Mouse (Mus musculus) hindbrain, embryonic 14.5 days (tissue): Measurements from ENCODE around the gene Clic5. TPM values are rescaled to one million over a fixed set of nuclear protein-coding genes. Genes with fewer than 3 reads are reported as not detected.
A peak's percentile ranks its signal among the peaks of the same experiment; 100 is the strongest.

Experiments used
- ATAC-seq: fragments of 200-750 bp; cut with Nextera tagmentation; 2 replicates; pipeline ENCODE4 v1.8.0; 2017; ENCODE audit warnings: moderate number of reproducible peaks, mild to moderate bottlenecking, moderate TSS enrichment, moderate library complexity; ENCODE audit not compliant: low FRiP score
- DNase-seq: peaks from one replicate; pipeline ENCODE4 v3.0.0-alpha.2; 2015; ENCODE audit warnings: low spot score
- H3K27ac ChIP-seq: fragments of 300-500 bp; sonication (generic); 2 replicates; pipeline ENCODE4 v1.5.1; 2014; ENCODE audit warnings: mild to moderate bottlenecking, moderate library complexity
- H3K27me3 ChIP-seq: fragments of 300-500 bp; sonication (generic); 2 replicates; pipeline ENCODE4 v1.6.1; 2014; ENCODE audit warnings: mild to moderate bottlenecking, low read length, mixed read lengths; ENCODE audit not compliant: control insufficient read depth, insufficient read depth
- H3K36me3 ChIP-seq: fragments of 300-500 bp; sonication (generic); replicated peaks from 2 replicates; pipeline ENCODE4 v1.6.1; 2014; ENCODE audit not compliant: control insufficient read depth, insufficient read depth
- H3K4me1 ChIP-seq: fragments of 300-500 bp; sonication (generic); replicated peaks from 2 replicates; pipeline ENCODE4 v1.6.1; 2014; ENCODE audit warnings: antibody characterized with exemption, low read length, mixed read lengths; ENCODE audit not compliant: control insufficient read depth, insufficient read depth
- H3K4me2 ChIP-seq: fragments of 300-500 bp; sonication (generic); replicated peaks from 2 replicates; pipeline ENCODE4 v1.6.1; 2014; ENCODE audit warnings: mild to moderate bottlenecking, moderate library complexity
- H3K4me3 ChIP-seq: fragments of 300-500 bp; sonication (generic); replicated peaks from 2 replicates; pipeline ENCODE4 v1.5.1; 2014; ENCODE audit warnings: mild to moderate bottlenecking, low read length
- H3K9ac ChIP-seq: fragments of 300-500 bp; sonication (generic); 2 replicates; pipeline ENCODE4 v1.6.1; 2014
- H3K9me3 ChIP-seq: fragments of 300-500 bp; sonication (generic); 2 replicates; pipeline ENCODE4 v1.6.1; 2016; ENCODE audit warnings: low read length; ENCODE audit not compliant: control insufficient read depth
- WGBS: fragments of 180-500 bp; shearing (Covaris S2); extraction: QIAGEN DNeasy Blood & Tissue Kit; methylation state at CpG from one replicate; pipeline ENCODE4 v1.1.7; 2014; 5-methylcytosine and 5-hydroxymethylcytosine counted together
- polyA plus RNA-seq: library from polyadenylated mRNA; unstranded; fragments of >200 nt; fragmentation: Nextera tagmentation; extraction: Ambion mirVana; gene quantifications from 2 replicates; pipeline ENCODE4 v1.2.1, GENCODE M21; 2014

Gene Clic5
- 0.39 and 0.46 TPM in 2 replicates for polyA plus RNA-seq

DNA sequence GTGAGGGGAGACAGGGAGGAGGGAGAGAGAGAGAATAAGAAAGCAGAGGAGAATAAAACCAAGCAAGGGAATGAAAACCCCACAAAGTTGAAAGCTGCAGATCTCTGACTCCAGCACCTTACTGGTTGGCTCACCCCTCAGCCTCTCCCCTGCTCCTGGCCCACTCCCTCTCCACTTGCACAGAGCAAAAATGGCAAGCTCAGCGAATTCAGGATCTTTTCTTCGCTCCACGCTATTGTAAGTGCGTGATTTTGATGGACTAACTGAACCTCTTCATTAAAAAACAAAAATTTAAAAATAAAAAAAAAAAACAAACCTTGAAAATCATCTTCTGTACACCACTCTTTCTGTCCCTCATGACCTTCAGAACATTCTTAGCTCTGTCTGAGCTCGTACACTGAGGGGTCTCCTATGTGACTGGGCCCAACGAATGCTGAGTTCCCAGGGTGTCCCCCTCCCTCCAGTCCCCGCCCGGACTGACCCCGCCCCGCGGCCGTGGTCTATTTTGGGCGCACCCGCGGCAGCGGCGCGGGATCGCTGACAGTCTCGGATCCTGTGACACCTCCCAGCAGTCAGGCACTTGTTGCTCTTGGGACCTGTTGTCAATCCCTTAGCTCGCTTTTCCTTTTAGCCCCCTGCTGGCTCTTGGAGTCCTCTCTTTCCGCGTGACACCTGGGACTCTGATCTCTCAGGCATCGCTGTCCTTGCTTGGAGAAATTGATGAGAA lies at the start of gene Clic5:
Gene Clic5, plus strand, starts transcription at position 543 of the 727 bp plus-strand sequence.
- Histone ChIP-seq H3K4me3 (peak within 1 kb of the TSS; percentile 31), H3K9ac (no peak within 1 kb of the TSS; the same call in 1 of the 2 replicates), H3K36me3 (no peaks in the 10 kb centered on the region), H3K4me1 (peaks cover 13% of the 10 kb centered on the region; the same call in 1 of the 2 replicates), H3K4me2 (peak within 1 kb of the TSS; percentile 57), H3K9me3 (no peaks in the 10 kb centered on the region), H3K27me3 (peaks cover 20% of the 10 kb centered on the region), H3K27ac (no peak within 1 kb of the TSS)
- DNase-seq: peak; percentile 30
- WGBS: 5% methylated on average over 24 of the region's 24 CpGs
- ATAC-seq: no peak

- Histone ChIP-seq H3K9me3 (no peaks in the 10 kb centered on the region), H3K4me3 (no peak overlapping the region), H3K9ac (no peak overlapping the region), H3K4me2 (no peak overlapping the region), H3K27ac (no peak overlapping the region), H3K27me3 (no peaks in the 10 kb centered on the region), H3K4me1 (no peaks in the 10 kb centered on the region), H3K36me3 (no peaks in the 10 kb centered on the region)
- DNase-seq (no peak), ATAC-seq (no peak)
- 90% methylated on average over 1 of the region's 1 CpGs for WGBS
Observed at GRCm38 (mm10) chr17:44145806-44146205, 42.6 kb upstream of the Clic5 start.

GRCm38 (mm10) chr17:44148109-44148846 lies 40.1 kb upstream of the Clic5 start:
- Histone ChIP-seq H3K4me3 (no peak overlapping the region), H3K9me3 (no peaks in the 10 kb centered on the region), H3K9ac (no peak overlapping the region), H3K4me1 (no peaks in the 10 kb centered on the region), H3K27ac (no peak overlapping the region), H3K4me2 (no peak overlapping the region), H3K27me3 (no peaks in the 10 kb centered on the region), H3K36me3 (no peaks in the 10 kb centered on the region)
- DNase-seq: no peak
- ATAC-seq: no peak
- WGBS: 96% methylated on average over 5 of the region's 5 CpGs

- Histone ChIP-seq H3K36me3 (no peaks in the 10 kb centered on the region), H3K27me3 (no peaks in the 10 kb centered on the region), H3K4me3 (no peak overlapping the region), H3K4me1 (no peaks in the 10 kb centered on the region), H3K4me2 (no peak overlapping the region), H3K27ac (no peak overlapping the region), H3K9me3 (no peaks in the 10 kb centered on the region), H3K9ac (no peak overlapping the region)
- DNase-seq (no peak), ATAC-seq (no peak)
- WGBS: 70% methylated on average over 3 of the region's 3 CpGs
Observed at GRCm38 (mm10) chr17:44151130-44151529, 37.3 kb upstream of the Clic5 start.

- 87% methylated on average over 8 of the region's 8 CpGs for WGBS
- ATAC-seq: no peak
- Histone ChIP-seq H3K4me2 (no peak overlapping the region), H3K36me3 (no peaks in the 10 kb centered on the region), H3K9me3 (no peaks in the 10 kb centered on the region), H3K4me1 (no peaks in the 10 kb centered on the region), H3K9ac (no peak overlapping the region), H3K27ac (no peak overlapping the region), H3K4me3 (no peak overlapping the region), H3K27me3 (no peaks in the 10 kb centered on the region)
- no peak for DNase-seq
Observed at GRCm38 (mm10) chr17:44151889-44152288, 36.5 kb upstream of the Clic5 start.

GRCm38 (mm10) chr17:44153871-44154270 lies 34.5 kb upstream of the Clic5 start:
- Histone ChIP-seq H3K36me3 (no peaks in the 10 kb centered on the region), H3K4me3 (no peak overlapping the region), H3K27ac (no peak overlapping the region), H3K27me3 (no peaks in the 10 kb centered on the region), H3K9me3 (no peaks in the 10 kb centered on the region), H3K4me2 (no peak overlapping the region), H3K4me1 (no peaks in the 10 kb centered on the region), H3K9ac (no peak overlapping the region)
- DNase-seq (no peak), ATAC-seq (no peak)
- WGBS: 43% methylated on average over 5 of the region's 5 CpGs

- no peak overlapping the region for H3K4me3 ChIP-seq
- H3K27me3 ChIP-seq: no peaks in the 10 kb centered on the region
- no peak for DNase-seq
- H3K36me3 ChIP-seq: no peaks in the 10 kb centered on the region
- WGBS: 68% methylated on average over 2 of the region's 2 CpGs
- H3K4me2 ChIP-seq: no peak overlapping the region
- H3K9ac ChIP-seq: no peak overlapping the region
- no peak for ATAC-seq
- H3K27ac ChIP-seq: no peak overlapping the region
- no peaks in the 10 kb centered on the region for H3K9me3 ChIP-seq
- no peaks in the 10 kb centered on the region for H3K4me1 ChIP-seq
Observed at GRCm38 (mm10) chr17:44155204-44155603, 33.2 kb upstream of the Clic5 start.

GRCm38 (mm10) chr17:44158186-44158585 lies 30.2 kb upstream of the Clic5 start:
- Histone ChIP-seq H3K4me3 (no peak overlapping the region), H3K27me3 (no peaks in the 10 kb centered on the region), H3K9me3 (no peaks in the 10 kb centered on the region), H3K27ac (no peak overlapping the region), H3K9ac (no peak overlapping the region), H3K4me1 (no peaks in the 10 kb centered on the region), H3K36me3 (no peaks in the 10 kb centered on the region), H3K4me2 (no peak overlapping the region)
- 63% methylated on average over 1 of the region's 1 CpGs for WGBS
- ATAC-seq (no peak), DNase-seq (no peak)

DNA sequence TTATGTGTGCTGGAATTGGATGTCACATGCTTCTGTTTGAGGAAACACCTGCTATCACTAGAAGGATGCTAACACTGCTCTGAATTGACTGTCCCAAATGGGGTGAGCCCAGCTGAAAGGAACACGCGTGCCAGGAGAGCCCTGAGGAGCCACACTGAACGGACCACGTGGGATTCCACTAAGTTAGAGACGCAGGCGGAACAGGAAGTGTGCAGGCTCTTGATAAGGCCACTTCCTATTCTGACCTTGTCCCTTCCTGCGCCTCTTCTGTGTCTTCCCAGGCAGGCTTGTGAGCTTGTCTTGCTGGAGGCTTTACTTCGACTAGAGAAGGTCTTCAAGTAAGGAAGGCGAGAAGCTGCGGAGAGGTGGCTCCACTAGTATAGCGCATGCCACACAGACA lies 27.9 kb upstream of the Clic5 start:
- Histone ChIP-seq H3K4me1 (no peaks in the 10 kb centered on the region), H3K9me3 (0 out of 2 replicates have a peak, but pooled peaks cover 4% of the 10 kb centered on the region), H3K36me3 (no peaks in the 10 kb centered on the region), H3K4me2 (no peak overlapping the region), H3K27ac (no peak overlapping the region), H3K27me3 (no peaks in the 10 kb centered on the region), H3K4me3 (no peak overlapping the region), H3K9ac (no peak overlapping the region)
- ATAC-seq: no peak
- DNase-seq: no peak
- 95% methylated on average over 11 of the region's 11 CpGs for WGBS
